12 mouse cellular contexts compared by ENCODE assay signal in the genomic region with DNA sequence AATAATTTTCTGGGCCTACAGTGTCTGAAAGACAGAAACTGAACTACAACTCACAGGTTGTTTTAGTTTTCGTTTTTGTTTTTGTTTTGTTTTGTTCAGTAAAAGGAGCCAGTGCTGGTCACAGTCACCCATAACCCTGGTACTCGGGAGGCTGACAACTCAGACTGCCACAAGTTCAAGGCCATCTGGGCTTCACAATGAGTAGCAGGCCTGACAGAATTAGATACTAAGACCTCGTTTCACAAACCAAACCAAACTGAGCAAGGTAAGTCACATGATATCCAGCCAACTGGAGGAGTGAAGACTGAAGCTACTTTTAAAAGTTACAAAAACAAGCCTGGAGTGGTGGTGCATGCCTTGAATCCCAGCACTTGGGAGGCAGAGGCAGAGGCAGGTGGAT.
"Had no signal": no experiment of that assay in that cellular context is flagged by ENCODE, and none has a peak within 500 bp of the region (broad histone marks: within the 10 kb centered on the region; RNA-seq: fewer than 3 reads in every experiment).

No protein-coding gene starts in this region.

- H3K27ac ChIP-seq: limb, embryonic 10.5 days; liver, embryonic 15.5 days; neural tube, embryonic 15.5 days had no signal

- H3K9ac ChIP-seq: liver, embryonic 15.5 days; neural tube, embryonic 15.5 days had no signal

- H3K36me3 ChIP-seq: limb, embryonic 10.5 days; liver, embryonic 15.5 days; neural tube, embryonic 15.5 days had no signal

- ATAC-seq: lung, postnatal 0 days had no signal

- DNase-seq: kidney, postnatal 14 days; lung, adult 2 months; lung, postnatal 36 days; midbrain, embryonic 14.5 days; right cerebral cortex, adult 18-20 months; right cerebral cortex, postnatal 25 days had no signal

- H3K9me3 ChIP-seq: limb, embryonic 10.5 days; liver, embryonic 15.5 days; neural tube, embryonic 15.5 days had no signal

- H3K4me3 ChIP-seq: limb, embryonic 10.5 days; liver, embryonic 15.5 days; myocyte; neural tube, embryonic 15.5 days had no signal

- H3K4me2 ChIP-seq: liver, embryonic 11.5 days; liver, embryonic 15.5 days; neural tube, embryonic 15.5 days had no signal

- H3K27me3 ChIP-seq: liver, embryonic 15.5 days; neural tube, embryonic 15.5 days had no signal
